Mouse (Mus musculus) forebrain, postnatal 0 days (tissue): Measurements from ENCODE around the gene Ruvbl2. TPM values are rescaled to one million over a fixed set of nuclear protein-coding genes. Genes with fewer than 3 reads are reported as not detected.
"Not testable (repeated sequence)": the region's sequence is repeated elsewhere in the genome, so short reads cannot be mapped to it uniquely, and the experiment has no call there.

Experiments
- ATAC-seq: fragments of 200-750 bp; cut with Nextera tagmentation; 2 replicates; pipeline ENCODE4 v1.8.0; 2017; ENCODE audit warnings: mild to moderate bottlenecking, moderate library complexity
- DNase-seq: peaks from one replicate; pipeline ENCODE4 v3.0.0-alpha.2; 2015
- H3K27ac ChIP-seq: fragments of 300-500 bp; sonication (generic); 2 replicates; pipeline ENCODE4 v1.5.1; 2014; ENCODE audit warnings: low read depth, mild to moderate bottlenecking, antibody characterized with exemption, low read length, moderate library complexity, mixed read lengths
- H3K27me3 ChIP-seq: fragments of 300-500 bp; sonication (generic); 2 replicates; pipeline ENCODE4 v1.6.1; 2014; ENCODE audit warnings: mild to moderate bottlenecking, low read length, mixed read lengths; ENCODE audit not compliant: insufficient read depth
- H3K36me3 ChIP-seq: fragments of 300-500 bp; sonication (generic); 2 replicates; pipeline ENCODE4 v1.6.1; 2014; ENCODE audit warnings: mild to moderate bottlenecking, moderate library complexity; ENCODE audit not compliant: insufficient read depth
- H3K4me1 ChIP-seq: fragments of 300-500 bp; sonication (generic); 2 replicates; pipeline ENCODE4 v1.6.1; 2014; ENCODE audit warnings: antibody characterized with exemption; ENCODE audit not compliant: insufficient read depth
- H3K4me2 ChIP-seq: fragments of 300-500 bp; sonication (generic); 2 replicates; pipeline ENCODE4 v1.6.1; 2014; ENCODE audit warnings: low read depth, mild to moderate bottlenecking, moderate library complexity
- H3K4me3 ChIP-seq: fragments of 300-500 bp; sonication (generic); 2 replicates; pipeline ENCODE4 v1.5.1; 2014; ENCODE audit warnings: low read depth, low read length, mixed read lengths
- H3K9ac ChIP-seq: fragments of 300-500 bp; sonication (generic); 2 replicates; pipeline ENCODE4 v1.6.1; 2014; ENCODE audit warnings: mild to moderate bottlenecking
- H3K9me3 ChIP-seq: fragments of 300-500 bp; sonication (generic); 2 replicates; pipeline ENCODE4 v1.6.1; 2016; ENCODE audit warnings: low read length
- CTCF ChIP-seq: sonication (generic); IDR thresholded peaks from 2 replicates; pipeline ENCODE4 v1.5.1; 2016; ENCODE audit warnings: antibody characterized with exemption, control low read depth, low read depth
- WGBS: fragments of 180-500 bp; shearing (Covaris S2); extraction: QIAGEN DNeasy Blood & Tissue Kit; methylation state at CpG from one replicate; pipeline ENCODE4 v1.1.7; 2014; 5-methylcytosine and 5-hydroxymethylcytosine counted together
- polyA plus RNA-seq: library from polyadenylated mRNA; unstranded; fragments of >200 nt; fragmentation: Nextera tagmentation; extraction: Ambion mirVana; gene quantifications from 2 replicates; pipeline ENCODE4 v1.2.1, GENCODE M21; 2015
- total RNA-seq: library from RNA; depleted of rRNA; stranded (reverse); fragments of >200 nt; gene quantifications from 2 replicates; pipeline ENCODE4 v1.2.3, GENCODE M21; 2014; rRNA removed

The Ruvbl2 gene
- 123 and 149 TPM in 2 replicates for total RNA-seq
- 98.3 and 104 TPM in 2 replicates for polyA plus RNA-seq

DNA sequence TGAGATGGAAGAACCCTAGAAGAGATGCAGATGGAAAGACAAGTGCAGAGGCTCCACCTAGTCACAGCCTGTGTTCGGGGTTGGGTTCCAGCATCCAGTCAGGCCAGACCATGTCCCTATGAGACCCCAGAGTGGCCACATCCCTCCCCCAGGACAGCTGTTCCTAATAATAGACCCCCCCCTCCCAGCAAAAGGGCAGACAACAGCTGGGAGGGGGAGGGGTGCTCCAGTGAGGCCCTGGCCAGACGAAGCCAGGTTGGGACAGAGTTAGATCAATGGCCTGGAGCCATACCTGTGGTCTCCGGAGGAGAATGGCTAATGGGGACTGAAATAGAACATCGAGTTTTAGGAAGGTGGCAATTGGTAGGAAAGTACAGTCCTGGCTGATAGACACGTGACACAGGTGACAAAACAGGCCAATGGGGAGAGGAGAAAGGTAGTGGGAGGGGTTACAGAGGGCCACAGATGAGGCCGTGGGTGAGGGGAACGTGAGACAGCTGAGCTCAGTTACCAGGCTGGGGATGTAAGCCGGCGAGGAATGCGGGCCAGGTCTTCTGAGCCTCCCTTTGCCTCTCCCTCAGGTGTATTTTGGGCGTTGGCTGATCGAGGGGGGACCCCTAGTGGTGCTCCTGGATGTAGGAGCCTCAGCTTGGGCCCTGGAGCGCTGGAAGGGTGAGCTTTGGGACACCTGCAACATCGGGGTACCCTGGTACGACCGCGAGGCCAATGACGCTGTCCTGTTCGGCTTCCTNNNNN lies at the start of gene Ruvbl2:
Gene Ruvbl2, minus strand, starts transcription at position 576 of the 756 bp plus-strand sequence.
- WGBS = 25% methylated on average over 19 of the region's 19 CpGs
- Histone ChIP-seq H3K9me3 (no peaks in the 10 kb centered on the region), H3K4me2 (no peak within 1 kb of the TSS), H3K4me3 (no peak within 1 kb of the TSS), H3K36me3 (no peaks in the 10 kb centered on the region), H3K4me1 (peaks cover 19% of the 10 kb centered on the region), H3K9ac (no peak within 1 kb of the TSS), H3K27ac (no peak within 1 kb of the TSS), H3K27me3 (no peaks in the 10 kb centered on the region)
- no peak for ATAC-seq
- TF ChIP-seq CTCF = 0 out of 2 replicates have a peak, but pooled peaks have one; percentile 6
- DNase-seq = no peak

DNA sequence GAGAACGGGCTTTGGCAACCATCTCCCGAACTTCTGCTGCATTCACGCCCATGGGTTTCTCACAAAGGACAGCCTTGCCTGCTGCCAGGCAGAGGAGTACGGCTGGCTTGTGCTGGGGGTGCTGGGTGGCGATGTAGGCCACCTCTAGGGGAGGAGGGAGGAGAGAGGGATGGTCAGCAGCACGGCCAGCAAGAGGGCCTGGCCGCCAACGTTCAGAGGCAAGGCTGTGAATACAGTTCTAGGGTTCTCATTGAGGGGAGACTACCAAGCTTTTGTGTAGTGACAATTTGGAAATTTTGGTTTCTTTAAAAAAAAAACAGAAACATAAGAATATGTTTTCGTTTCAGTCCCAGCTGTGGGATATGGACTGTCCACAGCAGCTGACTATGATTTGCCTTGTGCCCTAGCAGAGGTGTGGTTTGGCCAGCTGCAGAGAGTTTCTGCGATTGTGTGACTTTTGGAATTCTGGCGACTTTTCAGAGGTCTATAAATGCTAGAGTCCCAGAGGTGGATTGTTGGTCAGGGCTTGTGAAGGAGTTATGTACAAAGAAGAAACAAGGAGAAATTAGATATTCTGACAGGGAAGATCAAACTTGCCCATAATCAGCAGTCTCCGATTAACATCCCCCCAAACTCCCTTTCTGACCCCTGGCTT lies 49.0 kb upstream of the Ruvbl2 start, which contains the start of gene Gm45808:
Gene Gm45808, minus strand, starts transcription at position 51 of the 655 bp plus-strand sequence.
- Histone ChIP-seq H3K27ac (no peak within 1 kb of the TSS), H3K27me3 (no peaks in the 10 kb centered on the region), H3K4me2 (0 out of 2 replicates have a peak within 1 kb of the TSS, but pooled peaks have one; percentile 48), H3K9me3 (no peaks in the 10 kb centered on the region), H3K36me3 (no peaks in the 10 kb centered on the region), H3K9ac (peak within 1 kb of the TSS; percentile 50; the same call in 1 of the 2 replicates), H3K4me3 (no peak within 1 kb of the TSS), H3K4me1 (0 out of 2 replicates have a peak, but pooled peaks cover 6% of the 10 kb centered on the region)
- ATAC-seq = no peak
- no peak for TF ChIP-seq CTCF
- 75% methylated on average over 12 of the region's 12 CpGs for WGBS
- DNase-seq = no peak

DNA sequence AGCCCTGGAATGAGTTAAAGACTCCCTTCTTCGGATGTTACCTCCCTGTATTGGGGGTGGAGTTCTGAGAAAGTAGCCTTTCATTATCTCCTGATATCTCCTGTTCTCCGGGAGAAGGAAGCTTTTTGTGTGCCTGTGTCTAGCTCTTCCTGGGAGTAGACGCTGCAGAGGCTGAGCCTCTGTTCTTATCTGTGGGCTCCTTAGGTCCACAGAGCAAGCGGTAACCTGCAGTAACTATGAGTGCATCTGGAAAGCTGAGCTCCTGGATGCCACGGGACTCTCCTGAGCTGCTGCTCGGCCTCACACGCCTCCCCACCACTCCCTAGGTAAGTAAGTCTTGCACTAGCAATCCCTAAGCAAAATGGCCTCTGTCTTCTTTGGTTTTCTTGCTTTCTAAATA lies 48.3 kb upstream of the Ruvbl2 start:
- H3K4me1 ChIP-seq = 0 out of 2 replicates have a peak, but pooled peaks cover 6% of the 10 kb centered on the region
- H3K9ac ChIP-seq = no peak overlapping the region
- no peak overlapping the region for H3K4me2 ChIP-seq
- WGBS = 79% methylated on average over 7 of the region's 7 CpGs
- no peaks in the 10 kb centered on the region for H3K36me3 ChIP-seq
- TF ChIP-seq CTCF = no peak
- no peaks in the 10 kb centered on the region for H3K27me3 ChIP-seq
- H3K9me3 ChIP-seq = no peaks in the 10 kb centered on the region
- H3K27ac ChIP-seq = no peak overlapping the region
- ATAC-seq (no peak), DNase-seq (no peak)
- H3K4me3 ChIP-seq = no peak overlapping the region

DNA sequence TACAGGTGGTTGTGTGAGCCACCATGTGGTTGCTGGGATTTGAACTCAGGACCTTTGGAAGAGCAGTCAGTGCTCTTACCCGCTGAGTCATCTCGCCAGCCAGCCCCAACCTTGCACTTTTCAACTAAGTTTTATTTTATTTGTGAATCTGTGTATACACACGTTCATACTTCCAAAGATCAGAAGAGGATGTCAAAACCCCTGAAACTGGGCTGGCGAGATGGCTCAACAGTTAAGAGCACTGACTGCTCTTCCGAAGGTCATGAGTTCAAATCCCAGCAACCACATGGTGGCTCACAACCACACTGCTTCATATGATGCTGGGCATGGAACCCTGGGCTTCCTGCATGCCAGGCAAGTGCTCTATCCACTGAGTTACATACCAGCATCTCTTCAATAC lies 47.1 kb upstream of the Ruvbl2 start:
- not testable (repeated sequence) for H3K9ac ChIP-seq, H3K9me3 ChIP-seq, H3K4me1 ChIP-seq, DNase-seq, H3K4me3 ChIP-seq, ATAC-seq, H3K27ac ChIP-seq, H3K27me3 ChIP-seq, H3K4me2 ChIP-seq, H3K36me3 ChIP-seq
- WGBS = 95% methylated on average over 5 of the region's 5 CpGs

DNA sequence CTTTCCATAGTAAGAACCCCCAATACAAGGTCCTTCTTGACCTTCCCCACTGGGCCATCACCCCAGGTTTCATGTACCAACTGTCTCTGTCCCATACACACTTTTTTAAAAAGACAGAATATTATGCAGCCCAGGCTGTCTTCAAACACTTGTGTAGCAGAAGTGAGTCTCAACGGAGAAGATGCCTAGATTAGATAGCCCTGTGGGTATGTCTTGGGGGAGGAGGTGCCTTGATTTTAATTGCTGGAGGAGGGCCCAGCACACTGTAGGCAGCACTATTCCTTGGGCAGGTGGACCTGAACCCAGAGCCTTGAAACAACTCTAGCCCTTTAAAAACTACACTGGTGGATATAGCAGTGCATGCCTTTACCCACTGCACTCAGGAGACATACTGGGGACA lies 44.3 kb upstream of the Ruvbl2 start:
- Histone ChIP-seq H3K27me3 (no peaks in the 10 kb centered on the region), H3K4me3 (no peak overlapping the region), H3K27ac (no peak overlapping the region), H3K9ac (no peak overlapping the region), H3K36me3 (no peaks in the 10 kb centered on the region), H3K4me2 (no peak overlapping the region), H3K4me1 (no peaks in the 10 kb centered on the region), H3K9me3 (no peaks in the 10 kb centered on the region)
- ATAC-seq (no peak), DNase-seq (no peak)
- 89% methylated on average over 1 of the region's 1 CpGs for WGBS
- no peak for TF ChIP-seq CTCF

DNA sequence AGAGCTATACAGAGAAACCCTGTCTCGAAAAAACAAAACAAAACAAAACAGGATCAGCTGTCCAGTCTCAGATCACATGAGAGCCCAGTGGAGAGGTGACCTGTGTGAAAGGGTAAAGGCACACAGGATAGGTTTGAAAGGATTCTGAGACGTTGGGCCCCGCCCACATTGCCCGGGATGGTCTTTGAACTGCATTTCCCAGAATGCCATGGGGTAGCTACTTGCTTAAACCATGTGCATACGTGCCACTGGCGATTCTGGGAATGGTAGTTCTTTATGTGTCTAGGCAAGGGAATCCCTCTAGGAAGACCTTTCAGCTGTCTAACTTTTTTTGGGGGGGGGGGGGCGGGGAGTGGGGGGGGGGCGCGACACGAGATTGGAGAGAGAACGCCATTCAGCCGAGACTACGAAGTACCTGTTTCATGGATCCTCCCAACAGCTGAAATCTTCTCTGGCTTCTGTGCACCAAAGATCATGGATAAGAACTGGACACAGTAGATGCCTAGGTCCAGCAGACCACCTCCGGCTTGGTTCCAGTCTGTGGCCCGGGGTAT lies 43.6 kb upstream of the Ruvbl2 start, which contains the start of gene Tulp2:
Gene Tulp2, plus strand, starts transcription at position 504 of the 554 bp plus-strand sequence.
- Histone ChIP-seq H3K4me3 (no peak within 1 kb of the TSS), H3K4me2 (no peak within 1 kb of the TSS), H3K9ac (no peak within 1 kb of the TSS), H3K27ac (no peak within 1 kb of the TSS), H3K4me1 (no peaks in the 10 kb centered on the region), H3K9me3 (no peaks in the 10 kb centered on the region), H3K27me3 (no peaks in the 10 kb centered on the region), H3K36me3 (no peaks in the 10 kb centered on the region)
- peak; percentile 90 for ATAC-seq
- WGBS = 52% methylated on average over 15 of the region's 15 CpGs
- DNase-seq = peak; percentile 74
- no peak for TF ChIP-seq CTCF

DNA sequence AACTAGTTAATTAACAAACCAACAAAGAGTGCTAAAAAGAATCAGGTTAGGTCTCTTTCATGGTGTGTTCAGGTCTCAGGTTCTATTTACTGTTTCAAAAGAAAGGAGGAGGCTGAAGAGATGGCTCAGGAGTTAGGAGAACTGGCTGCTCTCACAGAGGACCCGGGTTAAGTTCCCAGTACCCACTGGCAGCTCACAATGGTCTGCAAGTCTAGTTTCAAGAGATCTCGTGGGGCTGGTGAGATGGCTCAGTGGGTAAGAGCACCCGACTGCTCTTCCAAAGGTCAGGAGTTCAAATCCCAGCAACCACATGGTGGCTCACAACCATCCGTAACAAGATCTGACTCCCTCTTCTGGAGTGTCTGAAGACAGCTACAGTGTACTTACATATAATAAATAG lies 42.4 kb upstream of the Ruvbl2 start:
- WGBS = 78% methylated on average over 3 of the region's 4 CpGs
- not testable (repeated sequence) for H3K27me3 ChIP-seq, H3K4me2 ChIP-seq, DNase-seq, H3K27ac ChIP-seq, H3K4me1 ChIP-seq, H3K4me3 ChIP-seq, H3K9ac ChIP-seq, H3K9me3 ChIP-seq, H3K36me3 ChIP-seq, ATAC-seq
